Mouse (Mus musculus) lung, adult 2 months (tissue): ENCODE measurements around the gene Kcnd2. TPM values are rescaled to one million over a fixed set of nuclear protein-coding genes. Genes with fewer than 3 reads are reported as not detected.

Experiments used
- DNase-seq: peaks from one replicate; pipeline ENCODE4 v3.0.0; 2022
- H3K4me1 ChIP-seq: fragments of 200-500 bp; 2 replicates; pipeline ENCODE4 v1.6.1; 2011; ENCODE audit warnings: low read length; ENCODE audit not compliant: control insufficient read depth, insufficient read depth
- H3K4me3 ChIP-seq: fragments of 200-500 bp; replicated peaks from 2 replicates; pipeline ENCODE3; 2011; ENCODE audit warnings: low read depth, mild to moderate bottlenecking, control low read depth, low read length; ENCODE audit errors: extremely low read depth
- CTCF ChIP-seq: fragments of 200-500 bp; IDR thresholded peaks from 2 replicates; pipeline ENCODE4 v1.5.1; 2011; ENCODE audit warnings: mild to moderate bottlenecking, low read length, control low read depth; ENCODE audit not compliant: insufficient read depth
- POLR2A ChIP-seq: fragments of 200-500 bp; IDR thresholded peaks from 2 replicates; pipeline ENCODE4 v1.6.1; 2011; ENCODE audit warnings: low read depth, mild to moderate bottlenecking, control low read depth, low read length, borderline replicate concordance; ENCODE audit errors: extremely low read depth
- WGBS: fragments of 180-500 bp; shearing (Covaris S2); methylation state at CpG from one replicate; pipeline ENCODE4 v1.1.7; 2018; 5-methylcytosine and 5-hydroxymethylcytosine counted together
- polyA plus RNA-seq: library from polyadenylated mRNA; depleted of rRNA; stranded (reverse); fragments of >200 nt; gene quantifications from 2 replicates; pipeline ENCODE4 v1.2.3, GENCODE M21; 2012

Gene Kcnd2
- polyA plus RNA-seq, 1 experiment, result 0.26 TPM

DNA sequence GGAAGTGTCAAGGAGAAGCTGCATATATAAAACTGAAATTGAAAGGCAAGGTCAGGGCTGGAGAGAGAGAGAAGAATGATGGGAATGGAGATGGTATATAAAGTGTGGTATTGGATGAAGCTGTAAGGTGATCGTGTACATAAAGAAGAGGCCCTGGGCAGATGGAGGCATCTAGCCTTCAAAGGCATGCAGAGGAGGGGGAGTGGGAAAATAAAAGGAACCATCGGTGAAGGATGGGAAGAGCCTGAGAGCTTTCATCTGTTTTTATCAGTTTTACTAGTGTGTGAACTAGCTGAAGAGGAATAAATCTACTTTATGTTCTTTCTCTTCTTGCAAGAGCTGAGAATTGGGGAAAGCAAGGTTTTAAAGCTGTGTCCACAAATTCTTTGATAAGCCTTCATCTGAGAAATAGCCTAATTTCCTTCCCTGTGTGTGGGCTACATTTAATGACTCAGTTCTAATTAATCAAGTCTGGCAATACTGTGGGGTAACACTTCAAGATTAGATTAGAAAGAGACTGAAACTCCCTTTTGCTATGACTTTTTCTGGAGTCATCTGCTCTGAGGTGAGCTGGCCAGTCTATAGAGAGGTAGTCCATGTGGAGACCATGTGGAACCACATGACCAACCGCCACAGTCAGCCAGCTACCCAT, 529.4 kb downstream of the Kcnd2 start:
- WGBS, result 60% methylated on average over 3 of the region's 3 CpGs
- no peak for TF ChIP-seq CTCF
- TF ChIP-seq POLR2A, result no peak
- no peak for DNase-seq

DNA sequence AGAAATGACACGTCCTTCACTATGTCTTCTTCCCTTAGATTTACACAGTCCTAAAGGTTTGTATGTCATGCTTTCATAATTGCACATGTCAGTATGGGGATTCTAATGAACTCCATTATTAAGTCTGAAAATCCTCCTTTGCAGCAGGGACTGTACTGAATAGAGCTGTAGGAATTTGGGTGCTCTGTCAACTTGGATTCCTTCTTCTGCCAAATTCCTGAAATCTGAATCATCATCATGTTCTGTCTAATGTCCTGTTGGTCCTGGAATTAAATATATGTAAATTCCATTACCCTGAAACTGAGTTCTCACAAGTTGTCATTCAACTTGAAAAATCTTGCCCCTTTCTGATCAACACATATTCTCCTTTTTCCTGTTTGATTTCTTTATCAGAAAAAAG, 532.2 kb downstream of the Kcnd2 start:
- DNase-seq, result no peak
- TF ChIP-seq POLR2A (no peak), CTCF (no peak)
- WGBS, result 73% methylated on average over 1 of the region's 1 CpGs
- Histone ChIP-seq H3K4me1 (no peaks in the 10 kb centered on the region), H3K4me3 (no peak overlapping the region)

More for the DNA sequence above, 529.4 kb downstream of the Kcnd2 start:
- no peak overlapping the region for H3K4me3 ChIP-seq
- H3K4me1 ChIP-seq, result no peaks in the 10 kb centered on the region

DNA sequence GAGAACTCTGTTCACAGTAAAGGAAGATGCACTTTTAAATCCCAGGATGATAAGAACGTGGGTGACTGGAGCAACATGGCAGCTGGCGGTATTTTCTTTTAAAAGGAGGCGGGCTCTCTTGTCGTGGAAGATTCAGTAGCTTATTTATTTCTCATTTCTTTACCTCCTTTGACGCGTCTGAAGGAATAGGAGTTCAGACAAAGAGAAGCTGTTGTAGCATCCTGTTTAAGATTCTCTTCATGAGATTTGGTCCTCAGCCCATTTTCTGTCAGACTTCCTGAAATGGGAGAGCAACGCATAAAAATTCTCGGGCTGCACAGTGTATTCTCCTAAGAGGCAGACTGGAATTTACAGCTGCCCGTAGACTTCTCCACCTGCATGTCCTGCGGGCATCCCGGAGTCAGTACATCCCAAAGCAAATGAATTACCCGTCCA, 552.5 kb downstream of the Kcnd2 start:
- WGBS, result 50% methylated on average over 12 of the region's 12 CpGs

DNA sequence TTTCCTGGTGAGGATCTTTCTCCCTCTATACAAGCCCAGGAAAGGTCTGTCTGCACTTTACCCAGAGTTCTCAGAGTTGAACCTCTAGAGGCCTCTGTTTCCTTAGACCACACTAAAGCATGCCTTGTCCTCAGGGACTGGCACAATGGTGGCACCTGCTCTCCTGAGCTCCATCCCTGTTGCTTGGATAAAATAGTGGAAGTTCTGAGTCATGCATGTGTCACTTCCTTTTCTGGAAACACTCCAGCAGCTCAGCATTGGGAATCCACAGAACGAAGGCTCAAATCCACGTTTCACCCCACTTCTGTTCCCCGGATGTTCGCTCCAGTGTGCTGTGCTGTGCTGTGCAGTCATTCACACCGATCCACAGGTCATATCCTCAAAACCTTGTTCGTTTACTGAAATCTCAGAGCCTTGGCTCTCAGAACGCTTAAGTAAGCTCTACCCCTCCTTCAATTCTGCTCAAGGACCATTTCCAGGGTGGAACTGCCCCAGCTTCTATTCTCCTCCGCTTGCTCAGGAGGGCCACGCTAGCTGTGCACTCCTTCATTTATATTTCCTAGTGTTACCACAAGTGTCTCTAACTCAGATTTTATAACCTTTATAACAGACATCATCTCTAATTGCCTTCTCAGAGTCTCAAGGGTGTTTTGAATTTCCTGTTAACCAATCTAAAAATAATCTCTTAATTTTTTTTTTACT, 553.6 kb downstream of the Kcnd2 start:
- WGBS, result 31% methylated on average over 9 of the region's 9 CpGs
- H3K4me1 ChIP-seq, result no peaks in the 10 kb centered on the region
- TF ChIP-seq CTCF (no peak), POLR2A (no peak)
- no peak overlapping the region for H3K4me3 ChIP-seq
- DNase-seq, result peak; percentile 3

More for the DNA sequence above, 552.5 kb downstream of the Kcnd2 start:
- no peaks in the 10 kb centered on the region for H3K4me1 ChIP-seq
- TF ChIP-seq POLR2A, result no peak
- no peak for TF ChIP-seq CTCF
- no peak overlapping the region for H3K4me3 ChIP-seq
- no peak for DNase-seq

DNA sequence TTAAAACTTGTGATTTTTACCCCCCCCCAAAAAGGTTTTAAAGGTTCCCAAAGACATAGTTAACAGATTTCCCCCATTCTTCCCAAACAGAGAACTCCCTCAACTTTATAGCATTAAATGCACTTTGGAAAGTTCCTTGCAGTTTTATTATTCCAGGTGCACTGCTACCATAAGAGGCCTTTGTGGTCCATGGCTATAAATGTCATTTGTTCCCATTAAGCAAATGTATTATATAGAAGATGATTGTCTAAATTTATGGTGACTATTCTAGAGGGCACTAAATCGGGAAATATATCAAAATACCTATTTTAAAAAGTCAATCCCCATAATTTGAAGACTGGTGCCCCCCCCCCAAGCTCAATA, 554.1 kb downstream of the Kcnd2 start:
- TF ChIP-seq CTCF, result no peak
- TF ChIP-seq POLR2A, result no peak
- DNase-seq, result no peak
- H3K4me3 ChIP-seq, result no peak overlapping the region
- H3K4me1 ChIP-seq, result no peaks in the 10 kb centered on the region
- 98% methylated on average over 1 of the region's 1 CpGs for WGBS

DNA sequence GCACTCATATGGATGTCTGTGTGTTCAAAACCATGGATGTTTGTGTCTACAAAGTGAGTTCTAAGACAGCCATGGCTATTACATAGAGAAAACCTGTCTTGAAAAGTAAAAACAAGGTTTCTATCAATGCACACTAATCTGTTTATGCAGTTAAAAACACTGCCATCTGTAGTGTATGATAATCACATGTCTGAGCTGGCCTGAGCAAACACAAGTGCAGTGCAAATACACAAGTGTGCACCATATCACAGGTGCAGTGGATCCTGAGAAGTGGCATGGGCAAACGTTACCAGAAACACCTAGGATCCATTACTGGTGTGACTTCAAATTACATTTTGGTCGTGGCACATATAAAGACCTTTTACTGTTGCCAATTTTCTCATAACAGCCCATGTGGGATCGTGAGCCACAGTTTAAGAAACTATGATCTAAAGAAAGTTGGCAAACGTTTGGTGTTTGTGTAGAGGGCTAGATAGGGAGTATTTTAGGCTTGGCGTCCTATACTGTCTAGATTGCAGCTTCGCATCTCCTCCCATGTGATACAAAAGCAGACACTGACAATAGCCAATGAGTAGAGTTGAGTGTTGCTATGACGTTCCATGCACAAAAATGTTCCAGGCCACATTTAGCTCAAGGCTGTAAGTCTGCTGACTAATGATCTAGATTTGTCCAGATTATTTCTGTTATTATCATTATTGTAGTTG, 559.1 kb downstream of the Kcnd2 start:
- DNase-seq, result no peak
- no peak for TF ChIP-seq POLR2A
- no peak overlapping the region for H3K4me3 ChIP-seq
- H3K4me1 ChIP-seq, result no peaks in the 10 kb centered on the region
- WGBS, result 72% methylated on average over 7 of the region's 7 CpGs
